Mouse (Mus musculus): ENCODE results near the gene Dnajb13. TPM values are rescaled to one million over a fixed set of nuclear protein-coding genes. Genes with fewer than 3 reads are reported as not detected.
A peak's percentile ranks its signal among the peaks of the same experiment; 100 is the strongest.

Gene Dnajb13
- polyA plus RNA-seq, 1 experiment from 2014 or later = 0.37 TPM

GRCm38 (mm10) chr7:100504740-100505487 lies 9.8 kb downstream of the Dnajb13 start:
- H3K9ac ChIP-seq (replicated peaks) = no peak overlapping the region
- no peak overlapping the region for H3K4me2 ChIP-seq (replicated peaks)
- H3K27ac ChIP-seq (replicated peaks) = no peak overlapping the region
- 0 out of 2 replicates have a peak, but pooled peaks cover 2% of the 10 kb centered on the region for H3K27me3 ChIP-seq
- ATAC-seq (ENCODE audit: low FRiP score, low read depth) = no peak
- 86% methylated on average over 13 of the region's 13 CpGs for WGBS
- H3K36me3 ChIP-seq = no peaks in the 10 kb centered on the region
- no peaks in the 10 kb centered on the region for H3K4me1 ChIP-seq
- H3K9me3 ChIP-seq = no peaks in the 10 kb centered on the region
- no peak overlapping the region for H3K4me3 ChIP-seq

GRCm38 (mm10) chr7:100503076-100503475 lies 11.7 kb downstream of the Dnajb13 start:
- Histone ChIP-seq H3K9me3 (no peaks in the 10 kb centered on the region), H3K4me1 (no peaks in the 10 kb centered on the region), H3K4me2 (replicated peaks) (no peak overlapping the region), H3K9ac (replicated peaks) (no peak overlapping the region), H3K4me3 (no peak overlapping the region), H3K36me3 (peaks cover 5% of the 10 kb centered on the region; the same call in 1 of the 2 replicates), H3K27ac (replicated peaks) (no peak overlapping the region), H3K27me3 (0 out of 2 replicates have a peak, but pooled peaks cover 2% of the 10 kb centered on the region)
- 92% methylated on average over 5 of the region's 5 CpGs for WGBS
- ATAC-seq (ENCODE audit: low FRiP score, low read depth) = no peak

- Histone ChIP-seq H3K36me3 (peaks cover 8% of the 10 kb centered on the region; the same call in 1 of the 2 replicates), H3K9ac (replicated peaks) (no peak overlapping the region), H3K4me1 (no peaks in the 10 kb centered on the region), H3K27me3 (no peaks in the 10 kb centered on the region), H3K4me3 (no peak overlapping the region), H3K27ac (replicated peaks) (no peak overlapping the region), H3K9me3 (no peaks in the 10 kb centered on the region), H3K4me2 (replicated peaks) (no peak overlapping the region)
- ATAC-seq (ENCODE audit: low FRiP score, low read depth) = no peak
- WGBS = 83% methylated on average over 7 of the region's 7 CpGs
Measured at GRCm38 (mm10) chr7:100502374-100502922, 12.3 kb downstream of the Dnajb13 start.

GRCm38 (mm10) chr7:100501844-100502373 lies 12.9 kb downstream of the Dnajb13 start:
- Histone ChIP-seq H3K4me1 (no peaks in the 10 kb centered on the region), H3K27me3 (no peaks in the 10 kb centered on the region), H3K9me3 (no peaks in the 10 kb centered on the region), H3K36me3 (peaks cover 8% of the 10 kb centered on the region; the same call in 1 of the 2 replicates), H3K27ac (replicated peaks) (no peak overlapping the region), H3K4me2 (replicated peaks) (no peak overlapping the region), H3K9ac (replicated peaks) (no peak overlapping the region), H3K4me3 (no peak overlapping the region)
- ATAC-seq (ENCODE audit: low FRiP score, low read depth) = no peak
- WGBS = 66% methylated on average over 2 of the region's 2 CpGs

- Histone ChIP-seq H3K9me3 (no peaks in the 10 kb centered on the region), H3K27ac (replicated peaks) (no peak overlapping the region), H3K4me1 (0 out of 2 replicates have a peak, but pooled peaks cover under 1% of the 10 kb centered on the region), H3K4me2 (replicated peaks) (no peak overlapping the region), H3K4me3 (no peak overlapping the region), H3K36me3 (peaks cover 8% of the 10 kb centered on the region; the same call in 1 of the 2 replicates), H3K27me3 (no peaks in the 10 kb centered on the region), H3K9ac (replicated peaks) (no peak overlapping the region)
- 74% methylated on average over 6 of the region's 6 CpGs for WGBS
- ATAC-seq (ENCODE audit: low FRiP score, low read depth) = no peak
Measured at GRCm38 (mm10) chr7:100501027-100501843, 13.5 kb downstream of the Dnajb13 start.

GRCm38 (mm10) chr7:100500276-100500977 lies 14.3 kb downstream of the Dnajb13 start:
- no peak for ATAC-seq (ENCODE audit: low FRiP score, low read depth)
- H3K4me2 ChIP-seq (replicated peaks) = no peak overlapping the region
- H3K27ac ChIP-seq (replicated peaks) = no peak overlapping the region
- no peaks in the 10 kb centered on the region for H3K9me3 ChIP-seq
- H3K9ac ChIP-seq (replicated peaks) = no peak overlapping the region
- H3K4me1 ChIP-seq = peaks cover 9% of the 10 kb centered on the region
- peaks cover 8% of the 10 kb centered on the region; the same call in 1 of the 2 replicates for H3K36me3 ChIP-seq
- 73% methylated on average over 16 of the region's 16 CpGs for WGBS
- H3K27me3 ChIP-seq = no peaks in the 10 kb centered on the region
- no peak overlapping the region for H3K4me3 ChIP-seq

- no peaks in the 10 kb centered on the region for H3K9me3 ChIP-seq
- no peak overlapping the region for H3K27ac ChIP-seq (replicated peaks)
- H3K4me1 ChIP-seq = peaks cover 15% of the 10 kb centered on the region
- no peak for ATAC-seq (ENCODE audit: low FRiP score, low read depth)
- peaks cover 8% of the 10 kb centered on the region; the same call in 1 of the 2 replicates for H3K36me3 ChIP-seq
- peaks cover 2% of the 10 kb centered on the region; the same call in 1 of the 2 replicates for H3K27me3 ChIP-seq
- H3K4me2 ChIP-seq (replicated peaks) = no peak overlapping the region
- no peak overlapping the region for H3K9ac ChIP-seq (replicated peaks)
- no peak overlapping the region for H3K4me3 ChIP-seq
Measured at GRCm38 (mm10) chr7:100499465-100499864, 15.3 kb downstream of the Dnajb13 start.

- WGBS = 95% methylated on average over 13 of the region's 13 CpGs
Measured at GRCm38 (mm10) chr7:100497982-100498381, 16.8 kb downstream of the Dnajb13 start.

GRCm38 (mm10) chr7:100497402-100497801 lies 17.4 kb downstream of the Dnajb13 start:
- H3K4me2 ChIP-seq (replicated peaks) = no peak overlapping the region
- H3K9ac ChIP-seq (replicated peaks) = no peak overlapping the region
- 81% methylated on average over 4 of the region's 4 CpGs for WGBS
- no peak overlapping the region for H3K27ac ChIP-seq (replicated peaks)
- peaks cover 22% of the 10 kb centered on the region for H3K27me3 ChIP-seq
- ATAC-seq (ENCODE audit: low FRiP score, low read depth) = no peak
- no peak overlapping the region for H3K4me3 ChIP-seq
- H3K4me1 ChIP-seq = peaks cover 35% of the 10 kb centered on the region
- H3K36me3 ChIP-seq = peaks cover 8% of the 10 kb centered on the region; the same call in 1 of the 2 replicates
- H3K9me3 ChIP-seq = no peaks in the 10 kb centered on the region

More at GRCm38 (mm10) chr7:100497982-100498381, 16.8 kb downstream of the Dnajb13 start:
- ATAC-seq (ENCODE audit: low FRiP score, low read depth) = no peak
- Histone ChIP-seq H3K36me3 (peaks cover 8% of the 10 kb centered on the region; the same call in 1 of the 2 replicates), H3K4me2 (replicated peaks) (no peak overlapping the region), H3K9ac (replicated peaks) (no peak overlapping the region), H3K9me3 (no peaks in the 10 kb centered on the region), H3K27me3 (peaks cover 17% of the 10 kb centered on the region), H3K4me3 (no peak overlapping the region), H3K4me1 (peaks cover 29% of the 10 kb centered on the region), H3K27ac (replicated peaks) (no peak overlapping the region)

GRCm38 (mm10) chr7:100496791-100497190 lies 18.0 kb downstream of the Dnajb13 start:
- H3K4me1 ChIP-seq = peaks cover 37% of the 10 kb centered on the region

GRCm38 (mm10) chr7:100496371-100496770 lies 18.4 kb downstream of the Dnajb13 start:
- WGBS = 80% methylated on average over 6 of the region's 6 CpGs
- peak overlapping the region; percentile 55 for H3K27ac ChIP-seq (replicated peaks)
- H3K36me3 ChIP-seq = peaks cover 8% of the 10 kb centered on the region; the same call in 1 of the 2 replicates
- no peaks in the 10 kb centered on the region for H3K9me3 ChIP-seq
- peak overlapping the region; percentile 35; the same call in 1 of the 2 replicates for H3K4me2 ChIP-seq (replicated peaks)
- H3K4me3 ChIP-seq = no peak overlapping the region
- no peak for ATAC-seq (ENCODE audit: low FRiP score, low read depth)
- H3K4me1 ChIP-seq = peaks cover 37% of the 10 kb centered on the region
- peaks cover 29% of the 10 kb centered on the region for H3K27me3 ChIP-seq
- no peak overlapping the region for H3K9ac ChIP-seq (replicated peaks)

More at GRCm38 (mm10) chr7:100496791-100497190, 18.0 kb downstream of the Dnajb13 start:
- no peak for ATAC-seq (ENCODE audit: low FRiP score, low read depth)
- Histone ChIP-seq H3K9ac (replicated peaks) (no peak overlapping the region), H3K9me3 (no peaks in the 10 kb centered on the region), H3K4me2 (replicated peaks) (no peak overlapping the region), H3K27ac (replicated peaks) (no peak overlapping the region), H3K36me3 (peaks cover 8% of the 10 kb centered on the region; the same call in 1 of the 2 replicates), H3K27me3 (peaks cover 28% of the 10 kb centered on the region), H3K4me3 (no peak overlapping the region)
- WGBS = 99% methylated on average over 9 of the region's 9 CpGs

All from midbrain, embryonic 12.5 days (tissue).